Mouse (Mus musculus) cortical plate, adult 2 months (tissue): ENCODE measurements around the gene Arpp21.

Source experiments
- CTCF ChIP-seq: fragments of 200-500 bp; IDR thresholded peaks from 2 replicates; pipeline ENCODE4 v1.5.1; 2011; ENCODE audit warnings: mild to moderate bottlenecking, control low read depth, low read length; ENCODE audit not compliant: insufficient read depth; ENCODE audit errors: extremely low read depth
- POLR2A ChIP-seq: fragments of 200-500 bp; IDR thresholded peaks from 2 replicates; pipeline ENCODE4 v1.6.1; 2011; ENCODE audit warnings: mild to moderate bottlenecking, low read length, control low read depth; ENCODE audit not compliant: insufficient read depth; ENCODE audit errors: extremely low read depth

- no peak for TF ChIP-seq CTCF
- TF ChIP-seq POLR2A = no peak
Measured at GRCm38 (mm10) chr9:112095198-112095597, 140.5 kb downstream of the Arpp21 start.
